Mouse (Mus musculus) midbrain, embryonic 12.5 days (tissue): ENCODE measurements around the gene Vav2. TPM values are rescaled to one million over a fixed set of nuclear protein-coding genes. Genes with fewer than 3 reads are reported as not detected.
A peak's percentile ranks its signal among the peaks of the same experiment; 100 is the strongest.

Source experiments
- ATAC-seq: fragments of 200-750 bp; cut with Nextera tagmentation; 2 replicates; pipeline ENCODE4 v1.8.0; 2017; ENCODE audit warnings: low read depth, moderate TSS enrichment, moderate library complexity; ENCODE audit not compliant: low FRiP score
- H3K27ac ChIP-seq: fragments of 300-500 bp; sonication (generic); replicated peaks from 2 replicates; pipeline ENCODE4 v1.5.1; 2016; ENCODE audit warnings: mild to moderate bottlenecking
- H3K27me3 ChIP-seq: fragments of 300-500 bp; sonication (generic); 2 replicates; pipeline ENCODE4 v1.6.1; 2016; ENCODE audit warnings: mild to moderate bottlenecking
- H3K36me3 ChIP-seq: fragments of 300-500 bp; sonication (generic); 2 replicates; pipeline ENCODE4 v1.6.1; 2016
- H3K4me1 ChIP-seq: fragments of 300-500 bp; sonication (generic); 2 replicates; pipeline ENCODE4 v1.6.1; 2016
- H3K4me2 ChIP-seq: fragments of 300-500 bp; sonication (generic); replicated peaks from 2 replicates; pipeline ENCODE4 v1.6.1; 2016; ENCODE audit warnings: mild to moderate bottlenecking, moderate library complexity
- H3K4me3 ChIP-seq: fragments of 300-500 bp; sonication (generic); 2 replicates; pipeline ENCODE4 v1.5.1; 2016; ENCODE audit warnings: mild to moderate bottlenecking
- H3K9ac ChIP-seq: fragments of 300-500 bp; sonication (generic); replicated peaks from 2 replicates; pipeline ENCODE4 v1.6.1; 2016; ENCODE audit warnings: mild to moderate bottlenecking, moderate library complexity
- H3K9me3 ChIP-seq: fragments of 300-500 bp; sonication (generic); 2 replicates; pipeline ENCODE4 v1.6.1; 2016; ENCODE audit warnings: mild to moderate bottlenecking
- WGBS: fragments of 180-500 bp; shearing (Covaris S2); methylation state at CpG from one replicate; pipeline ENCODE4 v1.1.7; 2016; 5-methylcytosine and 5-hydroxymethylcytosine counted together
- polyA plus RNA-seq: library from polyadenylated mRNA; unstranded; fragments of >200 nt; fragmentation: Nextera tagmentation; extraction: Ambion mirVana; gene quantifications from 2 replicates; pipeline ENCODE4 v1.2.1, GENCODE M21; 2016

The Vav2 gene
- polyA plus RNA-seq, 1 experiment from 2014 or later, result 24.1 TPM

GRCm38 (mm10) chr2:27416425-27416824 lies 10.4 kb downstream of the Vav2 start:
- Histone ChIP-seq H3K4me3 (no peak overlapping the region), H3K9ac (no peak overlapping the region), H3K4me2 (no peak overlapping the region), H3K4me1 (peaks cover 86% of the 10 kb centered on the region), H3K9me3 (no peaks in the 10 kb centered on the region), H3K27ac (0 out of 2 replicates have a peak overlapping the region, but pooled peaks have one; percentile 6), H3K27me3 (no peaks in the 10 kb centered on the region), H3K36me3 (no peaks in the 10 kb centered on the region)
- ATAC-seq, result no peak
- WGBS, result 52% methylated on average over 3 of the region's 3 CpGs

GRCm38 (mm10) chr2:27415060-27415783 lies 11.6 kb downstream of the Vav2 start:
- WGBS, result 64% methylated on average over 11 of the region's 11 CpGs
- Histone ChIP-seq H3K36me3 (no peaks in the 10 kb centered on the region), H3K4me1 (peaks cover 92% of the 10 kb centered on the region), H3K9me3 (no peaks in the 10 kb centered on the region), H3K4me2 (peak overlapping the region; percentile 37), H3K27ac (peak overlapping the region; percentile 86), H3K27me3 (no peaks in the 10 kb centered on the region), H3K4me3 (no peak overlapping the region), H3K9ac (0 out of 2 replicates have a peak overlapping the region, but pooled peaks have one; percentile 39)
- ATAC-seq, result no peak

GRCm38 (mm10) chr2:27413936-27414657 lies 12.7 kb downstream of the Vav2 start:
- Histone ChIP-seq H3K27ac (peak overlapping the region; percentile 86), H3K4me3 (peak overlapping the region; percentile 9; the same call in 1 of the 2 replicates), H3K4me1 (peaks cover 83% of the 10 kb centered on the region), H3K9ac (peak overlapping the region; percentile 39), H3K36me3 (no peaks in the 10 kb centered on the region), H3K9me3 (no peaks in the 10 kb centered on the region), H3K27me3 (no peaks in the 10 kb centered on the region), H3K4me2 (peak overlapping the region; percentile 37)
- peak; percentile 86 for ATAC-seq
- 12% methylated on average over 16 of the region's 16 CpGs for WGBS

GRCm38 (mm10) chr2:27413582-27413935 lies 13.3 kb downstream of the Vav2 start:
- Histone ChIP-seq H3K4me3 (no peak overlapping the region), H3K27me3 (no peaks in the 10 kb centered on the region), H3K4me1 (peaks cover 80% of the 10 kb centered on the region), H3K9ac (peak overlapping the region; percentile 8; the same call in 1 of the 2 replicates), H3K4me2 (peak overlapping the region; percentile 37), H3K9me3 (no peaks in the 10 kb centered on the region), H3K36me3 (no peaks in the 10 kb centered on the region), H3K27ac (peak overlapping the region; percentile 86)
- peak; percentile 9 for ATAC-seq
- WGBS, result 2% methylated on average over 2 of the region's 2 CpGs

GRCm38 (mm10) chr2:27412245-27412800 lies 14.5 kb downstream of the Vav2 start:
- H3K4me3 ChIP-seq, result no peak overlapping the region
- H3K9me3 ChIP-seq, result no peaks in the 10 kb centered on the region
- ATAC-seq, result no peak
- H3K4me2 ChIP-seq, result peak overlapping the region; percentile 28
- H3K36me3 ChIP-seq, result no peaks in the 10 kb centered on the region
- WGBS, result 9% methylated on average over 7 of the region's 7 CpGs
- H3K9ac ChIP-seq, result peak overlapping the region; percentile 24; the same call in 1 of the 2 replicates
- peaks cover 78% of the 10 kb centered on the region for H3K4me1 ChIP-seq
- H3K27me3 ChIP-seq, result no peaks in the 10 kb centered on the region
- peak overlapping the region; percentile 84 for H3K27ac ChIP-seq

GRCm38 (mm10) chr2:27411688-27412174 lies 15.1 kb downstream of the Vav2 start:
- no peaks in the 10 kb centered on the region for H3K27me3 ChIP-seq
- 10% methylated on average over 8 of the region's 8 CpGs for WGBS
- no peaks in the 10 kb centered on the region for H3K36me3 ChIP-seq
- no peaks in the 10 kb centered on the region for H3K9me3 ChIP-seq
- H3K9ac ChIP-seq, result no peak overlapping the region; the same call in 1 of the 2 replicates
- peak overlapping the region; percentile 84 for H3K27ac ChIP-seq
- H3K4me1 ChIP-seq, result peaks cover 80% of the 10 kb centered on the region
- H3K4me2 ChIP-seq, result peak overlapping the region; percentile 28
- ATAC-seq, result peak; percentile 27; the same call in 1 of the 2 replicates
- H3K4me3 ChIP-seq, result no peak overlapping the region

GRCm38 (mm10) chr2:27410518-27411140 lies 16.2 kb downstream of the Vav2 start:
- 90% methylated on average over 6 of the region's 6 CpGs for WGBS
- Histone ChIP-seq H3K27ac (no peak overlapping the region), H3K36me3 (no peaks in the 10 kb centered on the region), H3K4me1 (peaks cover 75% of the 10 kb centered on the region), H3K9ac (no peak overlapping the region), H3K9me3 (no peaks in the 10 kb centered on the region), H3K27me3 (no peaks in the 10 kb centered on the region), H3K4me3 (no peak overlapping the region), H3K4me2 (no peak overlapping the region)
- no peak for ATAC-seq

GRCm38 (mm10) chr2:27408194-27408593 lies 18.6 kb downstream of the Vav2 start:
- Histone ChIP-seq H3K9ac (no peak overlapping the region), H3K9me3 (no peaks in the 10 kb centered on the region), H3K4me3 (no peak overlapping the region), H3K4me1 (peaks cover 64% of the 10 kb centered on the region), H3K27me3 (no peaks in the 10 kb centered on the region), H3K27ac (no peak overlapping the region), H3K4me2 (no peak overlapping the region), H3K36me3 (no peaks in the 10 kb centered on the region)
- WGBS, result 77% methylated on average over 3 of the region's 3 CpGs
- no peak for ATAC-seq

GRCm38 (mm10) chr2:27406928-27407327 lies 19.9 kb downstream of the Vav2 start:
- Histone ChIP-seq H3K9me3 (no peaks in the 10 kb centered on the region), H3K9ac (no peak overlapping the region), H3K4me2 (no peak overlapping the region), H3K4me1 (peaks cover 51% of the 10 kb centered on the region), H3K27ac (no peak overlapping the region), H3K27me3 (no peaks in the 10 kb centered on the region), H3K36me3 (no peaks in the 10 kb centered on the region), H3K4me3 (no peak overlapping the region)
- 95% methylated on average over 5 of the region's 5 CpGs for WGBS
- ATAC-seq, result no peak

- H3K36me3 ChIP-seq, result no peaks in the 10 kb centered on the region
- no peak overlapping the region for H3K27ac ChIP-seq
- no peak overlapping the region for H3K9ac ChIP-seq
- H3K4me3 ChIP-seq, result no peak overlapping the region
- no peak for ATAC-seq
- no peak overlapping the region for H3K4me2 ChIP-seq
- peaks cover 38% of the 10 kb centered on the region for H3K4me1 ChIP-seq
- 60% methylated on average over 5 of the region's 5 CpGs for WGBS
- no peaks in the 10 kb centered on the region for H3K9me3 ChIP-seq
- H3K27me3 ChIP-seq, result no peaks in the 10 kb centered on the region
These were observed 21.5 kb downstream of the Vav2 start for GRCm38 (mm10) chr2:27405094-27405884.
